Mouse (Mus musculus) liver, embryonic 12.5 days (tissue): ENCODE measurements around the gene Lrit3. TPM values are rescaled to one million over a fixed set of nuclear protein-coding genes. Genes with fewer than 3 reads are reported as not detected.
A peak's percentile ranks its signal among the peaks of the same experiment; 100 is the strongest.

Source experiments
- ATAC-seq: fragments of 200-750 bp; cut with Nextera tagmentation; 2 replicates; pipeline ENCODE4 v1.8.0; 2017; ENCODE audit warnings: moderate number of reproducible peaks, mild to moderate bottlenecking, moderate library complexity
- H3K27ac ChIP-seq: fragments of 300-500 bp; sonication (generic); 2 replicates; pipeline ENCODE4 v1.5.1; 2016; ENCODE audit warnings: mild to moderate bottlenecking
- H3K27me3 ChIP-seq: fragments of 300-500 bp; sonication (generic); replicated peaks from 2 replicates; pipeline ENCODE4 v1.6.1; 2016; ENCODE audit warnings: mild to moderate bottlenecking, moderate library complexity
- H3K36me3 ChIP-seq: fragments of 300-500 bp; sonication (generic); 2 replicates; pipeline ENCODE4 v1.6.1; 2016; ENCODE audit warnings: mild to moderate bottlenecking, moderate library complexity
- H3K4me1 ChIP-seq: fragments of 300-500 bp; sonication (generic); 2 replicates; pipeline ENCODE4 v1.6.1; 2016
- H3K4me2 ChIP-seq: fragments of 300-500 bp; sonication (generic); 2 replicates; pipeline ENCODE4 v1.6.1; 2016; ENCODE audit warnings: mild to moderate bottlenecking, moderate library complexity
- H3K4me3 ChIP-seq: fragments of 300-500 bp; sonication (generic); 2 replicates; pipeline ENCODE4 v1.5.1; 2016; ENCODE audit warnings: mild to moderate bottlenecking, moderate library complexity
- H3K9ac ChIP-seq: fragments of 300-500 bp; sonication (generic); 2 replicates; pipeline ENCODE4 v1.6.1; 2016; ENCODE audit warnings: mild to moderate bottlenecking, moderate library complexity
- H3K9me3 ChIP-seq: fragments of 300-500 bp; sonication (generic); replicated peaks from 2 replicates; pipeline ENCODE4 v1.6.1; 2016; ENCODE audit warnings: mild to moderate bottlenecking, moderate library complexity
- WGBS: fragments of 180-500 bp; shearing (Covaris S2); methylation state at CpG from one replicate; pipeline ENCODE4 v1.1.7; 2016; ENCODE audit not compliant: insufficient replicate concordance; 5-methylcytosine and 5-hydroxymethylcytosine counted together
- polyA plus RNA-seq: library from polyadenylated mRNA; unstranded; fragments of >200 nt; fragmentation: Nextera tagmentation; extraction: Ambion mirVana; gene quantifications from 2 replicates; pipeline ENCODE4 v1.2.1, GENCODE M21; 2016

Lrit3 gene
- polyA plus RNA-seq, 1 experiment from 2014 or later, result not detected

DNA sequence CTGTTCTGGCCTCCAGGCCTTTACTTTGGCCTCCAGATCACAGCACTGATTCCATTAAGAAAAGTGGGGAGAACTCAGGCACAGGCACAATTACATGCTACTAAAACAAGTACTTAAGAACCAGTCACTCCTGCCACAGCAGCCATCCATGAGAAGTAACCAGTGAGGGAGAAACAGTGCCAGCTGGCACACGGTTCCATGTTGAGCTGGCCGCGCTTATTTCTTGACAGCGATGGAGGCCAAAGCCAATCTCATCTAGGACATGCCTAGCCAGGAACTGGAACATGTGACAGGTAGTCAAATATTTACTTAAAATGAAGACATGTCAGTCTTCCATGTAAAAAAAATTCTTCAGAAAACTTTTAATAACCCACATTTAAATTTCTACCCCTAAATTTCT is 20.3 kb upstream of the Lrit3 start:
- no peak overlapping the region for H3K4me3 ChIP-seq
- no peak overlapping the region for H3K27ac ChIP-seq
- no peaks in the 10 kb centered on the region for H3K27me3 ChIP-seq
- H3K9ac ChIP-seq, result no peak overlapping the region
- H3K9me3 ChIP-seq, result no peaks in the 10 kb centered on the region
- H3K4me1 ChIP-seq, result peaks cover 16% of the 10 kb centered on the region
- 91% methylated on average over 4 of the region's 4 CpGs for WGBS
- ATAC-seq, result no peak
- H3K4me2 ChIP-seq, result no peak overlapping the region
- H3K36me3 ChIP-seq, result peaks cover 78% of the 10 kb centered on the region

DNA sequence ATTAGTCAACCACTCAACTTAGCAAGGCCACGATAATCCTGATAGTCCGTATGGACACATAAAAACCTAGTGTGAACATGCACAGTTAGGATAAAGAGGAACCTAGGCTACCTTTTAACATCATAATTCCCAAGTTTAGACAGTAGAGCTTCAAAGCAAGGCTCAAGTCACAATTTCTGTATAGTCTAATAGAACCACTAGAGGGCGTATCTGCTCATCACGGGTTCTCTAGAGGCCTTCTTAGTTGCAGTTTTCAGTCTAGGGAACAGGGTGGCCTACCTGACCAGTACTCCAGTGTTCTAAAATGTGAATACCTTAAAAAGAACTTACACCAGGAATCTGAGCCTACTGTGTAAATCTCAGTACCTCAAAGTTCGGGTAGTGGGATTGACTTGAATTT is 19.5 kb upstream of the Lrit3 start:
- H3K27me3 ChIP-seq, result no peaks in the 10 kb centered on the region
- WGBS, result 49% methylated on average over 5 of the region's 5 CpGs
- no peak overlapping the region for H3K9ac ChIP-seq
- no peak overlapping the region for H3K4me2 ChIP-seq
- no peaks in the 10 kb centered on the region for H3K9me3 ChIP-seq
- peak; percentile 57; the same call in 1 of the 2 replicates for ATAC-seq
- H3K4me1 ChIP-seq, result peaks cover 10% of the 10 kb centered on the region
- H3K4me3 ChIP-seq, result no peak overlapping the region
- peaks cover 71% of the 10 kb centered on the region for H3K36me3 ChIP-seq
- H3K27ac ChIP-seq, result no peak overlapping the region

DNA sequence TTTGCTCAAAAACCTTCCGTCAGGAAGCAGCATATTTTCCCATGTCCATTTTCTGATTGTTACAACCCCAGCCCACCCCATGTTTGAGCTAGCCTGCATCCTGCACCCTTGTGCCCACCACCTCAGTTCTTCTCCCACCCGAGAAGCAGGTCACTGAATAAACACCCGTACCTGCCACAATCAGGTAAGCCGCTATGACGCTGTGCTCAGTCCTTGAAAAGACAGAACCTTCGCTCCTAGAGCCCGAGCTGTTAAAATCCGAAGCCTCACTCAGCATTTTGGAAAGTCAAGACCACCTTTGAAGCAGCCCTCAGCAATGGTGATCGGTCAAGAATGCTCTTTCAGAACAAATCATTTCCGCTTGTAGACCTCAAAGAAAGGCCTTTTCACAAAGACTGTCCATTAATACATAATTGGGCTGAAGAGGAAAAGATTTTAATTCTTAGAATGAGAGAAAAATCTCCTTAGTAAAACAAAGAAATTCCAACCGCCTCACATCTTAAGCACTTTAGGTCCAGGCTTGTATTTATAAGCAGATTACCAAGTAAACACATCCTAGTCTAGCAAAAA is 18.5 kb upstream of the Lrit3 start, which contains the start of gene Rrh:
Rrh (minus strand) TSS at position 382 of the 570 bp plus-strand sequence.
- H3K9ac ChIP-seq, result no peak within 1 kb of the TSS
- H3K36me3 ChIP-seq, result peaks cover 61% of the 10 kb centered on the region
- no peak within 1 kb of the TSS for H3K4me3 ChIP-seq
- no peaks in the 10 kb centered on the region for H3K9me3 ChIP-seq
- ATAC-seq, result no peak
- H3K27ac ChIP-seq, result no peak within 1 kb of the TSS
- WGBS, result 82% methylated on average over 11 of the region's 11 CpGs
- no peak within 1 kb of the TSS for H3K4me2 ChIP-seq
- 0 out of 2 replicates have a peak, but pooled peaks cover under 1% of the 10 kb centered on the region for H3K4me1 ChIP-seq
- no peaks in the 10 kb centered on the region for H3K27me3 ChIP-seq

DNA sequence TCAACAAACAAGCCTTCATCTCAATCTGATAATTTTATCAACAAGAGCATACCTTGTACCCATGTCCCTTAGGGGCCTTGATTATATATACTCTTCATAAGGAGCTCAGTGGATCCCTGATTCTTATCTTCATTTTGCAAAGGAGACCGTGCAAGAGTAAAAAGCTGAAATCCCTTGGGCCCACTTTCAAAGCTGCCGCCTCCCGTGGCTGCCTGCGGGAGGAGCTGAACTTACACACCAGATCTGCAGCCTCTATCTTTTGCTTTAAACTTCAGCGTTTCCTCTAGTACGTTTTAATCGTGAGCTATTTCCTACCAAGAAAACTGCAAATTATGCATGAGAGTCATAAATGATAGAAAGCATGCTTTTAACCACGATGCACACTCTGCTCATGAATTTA is 17.9 kb upstream of the Lrit3 start:
- H3K4me2 ChIP-seq, result no peak overlapping the region
- H3K27ac ChIP-seq, result no peak overlapping the region
- no peak for ATAC-seq
- H3K36me3 ChIP-seq, result peaks cover 57% of the 10 kb centered on the region
- no peaks in the 10 kb centered on the region for H3K9me3 ChIP-seq
- 72% methylated on average over 8 of the region's 8 CpGs for WGBS
- H3K4me1 ChIP-seq, result no peaks in the 10 kb centered on the region
- H3K27me3 ChIP-seq, result no peaks in the 10 kb centered on the region
- no peak overlapping the region for H3K9ac ChIP-seq
- no peak overlapping the region for H3K4me3 ChIP-seq

DNA sequence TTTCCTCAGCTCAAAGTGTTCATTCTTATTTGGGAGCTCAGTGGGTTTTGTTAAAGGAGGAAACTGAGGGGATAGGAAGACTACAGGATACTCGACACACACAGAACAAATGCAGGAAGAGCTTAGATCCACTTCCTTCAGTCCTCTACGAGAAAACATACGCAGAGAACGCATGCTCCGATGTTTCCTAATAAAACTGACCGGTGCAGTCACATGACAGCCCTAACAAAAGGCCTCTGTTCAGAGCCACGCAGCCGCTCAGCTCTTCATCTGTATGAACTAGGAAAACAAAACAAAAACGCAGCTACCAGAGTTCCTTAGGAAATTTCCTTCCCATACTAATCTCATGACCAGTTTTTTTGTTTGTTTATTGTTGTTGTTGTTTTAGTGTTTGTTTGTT is 17.0 kb upstream of the Lrit3 start:
- Histone ChIP-seq H3K36me3 (peaks cover 48% of the 10 kb centered on the region), H3K4me1 (no peaks in the 10 kb centered on the region), H3K27me3 (no peaks in the 10 kb centered on the region), H3K9me3 (no peaks in the 10 kb centered on the region), H3K9ac (no peak overlapping the region), H3K4me3 (no peak overlapping the region), H3K4me2 (no peak overlapping the region), H3K27ac (no peak overlapping the region)
- ATAC-seq, result no peak
- WGBS, result 66% methylated on average over 9 of the region's 9 CpGs

DNA sequence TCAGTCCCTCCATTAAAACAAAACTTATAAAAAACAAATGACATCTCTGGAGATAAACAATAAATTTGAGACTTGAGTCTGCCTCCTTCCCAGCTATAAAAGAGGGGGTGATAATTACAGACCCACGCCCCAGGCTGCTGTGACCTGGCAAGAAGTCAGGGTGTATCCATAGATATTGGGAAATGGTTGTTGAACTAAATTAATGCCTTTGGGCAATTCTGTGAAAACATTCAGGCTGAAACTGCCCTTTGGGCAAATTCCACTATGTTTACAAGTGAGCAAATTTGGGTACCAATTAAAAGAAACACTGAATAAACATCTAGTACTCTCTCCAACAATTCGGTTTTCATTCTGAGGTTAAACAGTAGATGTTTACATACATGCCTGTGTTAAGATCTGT is 4.8 kb downstream of the Lrit3 start:
- no peak overlapping the region for H3K4me3 ChIP-seq
- no peak overlapping the region for H3K9ac ChIP-seq
- 57% methylated on average over 2 of the region's 2 CpGs for WGBS
- H3K27me3 ChIP-seq, result no peaks in the 10 kb centered on the region
- H3K27ac ChIP-seq, result no peak overlapping the region
- no peak overlapping the region for H3K4me2 ChIP-seq
- no peaks in the 10 kb centered on the region for H3K9me3 ChIP-seq
- no peak for ATAC-seq
- no peaks in the 10 kb centered on the region for H3K36me3 ChIP-seq
- no peaks in the 10 kb centered on the region for H3K4me1 ChIP-seq

DNA sequence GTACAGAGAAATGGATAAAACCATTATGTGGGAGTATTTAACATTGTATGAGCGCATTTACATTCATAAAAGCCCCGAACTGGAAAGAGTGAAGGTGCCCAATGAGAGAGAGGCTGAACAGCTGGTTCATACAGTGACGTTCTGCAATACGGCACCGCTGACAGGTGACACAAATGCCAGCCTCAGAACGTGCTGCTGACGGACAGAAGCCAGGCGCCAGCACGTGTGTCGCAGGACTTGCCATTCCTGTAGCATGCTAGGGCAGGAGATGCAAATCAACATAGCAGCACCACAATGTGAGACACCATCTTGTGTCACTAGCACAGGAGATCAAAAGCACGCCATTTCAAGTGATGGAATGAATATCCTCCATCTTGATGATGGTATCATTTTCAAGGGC is 5.3 kb downstream of the Lrit3 start:
- H3K36me3 ChIP-seq, result no peaks in the 10 kb centered on the region
- no peaks in the 10 kb centered on the region for H3K9me3 ChIP-seq
- WGBS, result 72% methylated on average over 11 of the region's 11 CpGs
- no peak for ATAC-seq
- no peaks in the 10 kb centered on the region for H3K27me3 ChIP-seq
- no peaks in the 10 kb centered on the region for H3K4me1 ChIP-seq
- no peak overlapping the region for H3K4me3 ChIP-seq
- H3K4me2 ChIP-seq, result no peak overlapping the region
- H3K27ac ChIP-seq, result no peak overlapping the region
- no peak overlapping the region for H3K9ac ChIP-seq

DNA sequence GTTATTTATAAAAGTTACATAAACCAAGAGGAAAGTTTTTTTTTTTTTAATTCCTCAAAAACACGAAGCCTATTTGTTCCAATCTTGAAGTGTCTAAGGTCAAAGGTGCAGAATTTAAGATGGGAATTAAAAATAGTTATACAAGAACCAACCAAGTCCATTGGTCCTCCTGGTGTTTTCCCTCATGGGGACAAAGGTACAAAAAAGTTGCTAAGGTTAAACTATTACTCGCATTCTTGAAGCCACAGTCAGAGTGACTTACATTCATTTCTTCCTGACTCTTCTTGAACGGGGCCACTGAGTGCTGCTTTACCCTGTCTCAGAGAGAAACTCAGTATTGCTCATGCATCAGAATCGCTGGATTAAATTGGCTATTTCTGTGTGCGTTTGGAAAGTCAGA is 6.5 kb downstream of the Lrit3 start:
- H3K4me1 ChIP-seq, result no peaks in the 10 kb centered on the region
- no peaks in the 10 kb centered on the region for H3K27me3 ChIP-seq
- H3K36me3 ChIP-seq, result no peaks in the 10 kb centered on the region
- WGBS, result 61% methylated on average over 5 of the region's 5 CpGs
- H3K9ac ChIP-seq, result no peak overlapping the region
- ATAC-seq, result no peak
- H3K27ac ChIP-seq, result no peak overlapping the region
- no peaks in the 10 kb centered on the region for H3K9me3 ChIP-seq
- no peak overlapping the region for H3K4me3 ChIP-seq
- H3K4me2 ChIP-seq, result no peak overlapping the region

DNA sequence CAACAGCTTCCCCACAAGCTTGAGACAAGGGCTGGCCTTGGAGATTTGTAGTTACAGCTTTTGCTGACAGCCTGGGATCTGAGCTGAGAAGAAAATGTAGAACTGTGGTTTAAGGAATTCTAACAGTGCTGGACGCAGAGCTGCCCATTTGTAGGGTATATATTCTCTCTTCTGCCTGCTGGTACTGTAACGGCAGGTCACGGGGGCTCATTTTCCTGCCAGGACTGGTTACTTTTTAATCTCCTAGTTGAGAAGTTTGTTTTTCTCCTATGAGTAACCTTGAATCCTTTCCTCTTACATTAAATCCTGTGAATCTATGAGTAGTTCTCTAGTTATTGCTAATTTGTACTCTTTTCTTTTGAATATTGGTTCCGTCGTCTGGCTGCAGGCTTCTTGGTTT is 10.0 kb downstream of the Lrit3 start:
- no peaks in the 10 kb centered on the region for H3K27me3 ChIP-seq
- ATAC-seq, result no peak
- WGBS, result 81% methylated on average over 5 of the region's 5 CpGs
- H3K27ac ChIP-seq, result no peak overlapping the region
- no peaks in the 10 kb centered on the region for H3K36me3 ChIP-seq
- no peak overlapping the region for H3K4me3 ChIP-seq
- no peaks in the 10 kb centered on the region for H3K4me1 ChIP-seq
- no peak overlapping the region for H3K9ac ChIP-seq
- no peak overlapping the region for H3K4me2 ChIP-seq
- H3K9me3 ChIP-seq, result no peaks in the 10 kb centered on the region

DNA sequence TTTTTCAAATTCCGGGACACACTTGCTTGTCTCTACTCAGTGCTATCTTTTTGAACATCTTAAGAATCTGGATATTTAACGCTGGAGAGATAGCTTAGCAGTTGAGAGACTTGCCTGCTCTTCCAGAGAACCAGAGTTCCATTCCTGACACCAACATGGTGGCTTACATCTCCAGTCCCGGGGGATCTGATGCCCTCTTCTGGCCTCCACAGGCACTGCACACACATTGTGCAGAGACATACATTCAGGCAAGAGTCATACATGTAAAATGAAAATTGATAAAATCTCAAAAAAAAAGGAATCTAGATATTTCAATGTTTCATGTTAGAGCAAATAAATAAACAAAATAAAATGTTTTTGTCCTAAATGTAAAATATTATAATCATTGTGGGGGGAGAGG is 21.1 kb downstream of the Lrit3 start:
- H3K36me3 ChIP-seq, result no peaks in the 10 kb centered on the region
- no peak for ATAC-seq
- H3K4me3 ChIP-seq, result no peak overlapping the region
- WGBS, result 71% methylated on average over 3 of the region's 3 CpGs
- H3K4me1 ChIP-seq, result no peaks in the 10 kb centered on the region
- H3K4me2 ChIP-seq, result no peak overlapping the region
- no peaks in the 10 kb centered on the region for H3K9me3 ChIP-seq
- H3K9ac ChIP-seq, result no peak overlapping the region
- no peak overlapping the region for H3K27ac ChIP-seq
- no peaks in the 10 kb centered on the region for H3K27me3 ChIP-seq

DNA sequence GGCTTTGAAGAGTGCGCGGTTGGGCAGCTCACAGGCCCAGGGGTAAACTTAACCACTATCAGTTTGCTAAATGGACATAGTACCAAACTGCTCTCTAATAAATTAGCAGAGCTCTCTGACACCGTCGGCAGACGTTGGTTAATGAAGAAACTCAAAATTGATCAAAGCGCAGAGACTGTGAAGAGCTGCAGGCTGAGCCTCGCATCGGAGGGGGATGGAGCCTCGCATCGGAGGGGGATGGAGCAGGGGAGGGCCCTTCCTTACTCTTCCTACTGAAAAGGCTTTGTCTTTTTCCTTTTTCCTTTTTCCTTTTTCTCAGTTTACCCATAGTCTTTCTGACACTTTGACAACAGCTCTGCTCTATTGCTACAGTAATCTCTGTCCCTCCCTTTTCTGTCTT is 22.4 kb downstream of the Lrit3 start:
- no peaks in the 10 kb centered on the region for H3K9me3 ChIP-seq
- H3K27me3 ChIP-seq, result no peaks in the 10 kb centered on the region
- H3K9ac ChIP-seq, result no peak overlapping the region
- H3K4me2 ChIP-seq, result no peak overlapping the region
- no peak for ATAC-seq
- H3K4me3 ChIP-seq, result no peak overlapping the region
- no peaks in the 10 kb centered on the region for H3K36me3 ChIP-seq
- H3K4me1 ChIP-seq, result no peaks in the 10 kb centered on the region
- no peak overlapping the region for H3K27ac ChIP-seq
- WGBS, result 55% methylated on average over 10 of the region's 10 CpGs

DNA sequence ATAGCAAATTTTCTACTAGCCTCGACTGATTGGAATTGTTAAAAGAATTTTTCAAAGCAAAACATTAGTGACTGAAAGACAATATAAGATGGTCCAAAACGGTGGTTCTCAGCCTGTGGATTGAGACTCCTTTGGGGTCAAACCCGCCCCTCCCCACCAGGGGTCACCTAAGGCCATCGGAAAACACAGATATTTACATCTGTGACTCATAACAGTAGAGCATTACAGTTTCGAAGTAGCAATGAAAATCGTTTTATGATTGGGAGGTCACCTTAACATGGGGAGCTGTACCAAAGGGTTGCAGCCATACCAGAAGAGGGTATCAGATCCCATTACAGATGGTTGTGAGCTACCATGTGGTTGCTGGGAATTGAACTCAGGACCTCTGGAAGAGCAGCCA is 32.6 kb downstream of the Lrit3 start:
- H3K9ac ChIP-seq, result no peak overlapping the region
- H3K4me2 ChIP-seq, result no peak overlapping the region
- H3K36me3 ChIP-seq, result no peaks in the 10 kb centered on the region
- no peak overlapping the region for H3K4me3 ChIP-seq
- no peaks in the 10 kb centered on the region for H3K4me1 ChIP-seq
- ATAC-seq, result no peak
- H3K27ac ChIP-seq, result no peak overlapping the region
- H3K9me3 ChIP-seq, result no peaks in the 10 kb centered on the region
- 55% methylated on average over 6 of the region's 6 CpGs for WGBS
- H3K27me3 ChIP-seq, result no peaks in the 10 kb centered on the region
